Mouse (Mus musculus) bone marrow, adult 2 months (tissue): ENCODE results near the gene Irf1.

ENCODE experiments used
- CTCF ChIP-seq: fragments of 200-500 bp; IDR thresholded peaks from 2 replicates; pipeline ENCODE4 v1.5.1; 2011; ENCODE audit warnings: low read length, control low read depth; ENCODE audit not compliant: control insufficient read depth, insufficient read depth
- POLR2A ChIP-seq: fragments of 200-500 bp; IDR thresholded peaks from 2 replicates; pipeline ENCODE4 v1.6.1; 2011; ENCODE audit warnings: low read depth, mild to moderate bottlenecking, control low read depth, low read length, borderline replicate concordance; ENCODE audit not compliant: control insufficient read depth

DNA sequence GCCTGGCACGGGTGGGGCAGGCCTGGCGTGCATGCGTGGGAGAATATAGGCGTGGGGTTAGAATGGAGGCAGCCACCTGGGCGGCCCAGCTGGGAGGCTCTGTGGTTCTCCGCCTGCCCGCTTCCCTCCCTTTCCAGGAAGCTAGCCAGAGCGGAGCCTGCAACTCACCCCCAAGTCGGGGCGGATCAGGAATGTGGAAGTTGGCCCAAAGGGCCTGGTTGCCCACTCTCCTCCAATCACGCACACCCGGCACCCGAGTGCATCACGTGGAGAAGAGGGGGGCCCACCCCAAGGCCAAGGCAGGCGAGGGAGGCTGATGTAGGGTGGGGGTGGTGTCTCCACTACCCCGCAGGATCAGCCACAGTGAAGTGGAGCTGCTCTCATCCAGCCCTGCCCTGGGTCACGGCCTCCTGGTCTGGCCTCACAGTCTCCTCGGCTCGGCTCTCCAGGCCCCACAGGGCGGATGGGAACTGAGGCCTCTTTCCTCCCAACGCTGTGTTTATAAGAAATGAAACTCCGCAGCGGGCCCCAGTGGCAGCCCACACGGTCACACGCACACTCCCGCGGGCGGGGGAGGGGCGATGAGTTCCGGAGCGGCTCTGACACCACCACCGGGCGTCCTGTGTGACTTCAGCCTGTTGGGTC is 6.2 kb upstream of the Irf1 start:
- TF ChIP-seq POLR2A (peak; percentile 90), CTCF (peak; percentile 34; the same call in 1 of the 2 replicates)
